Mouse (Mus musculus): Measurements from ENCODE around the gene Ost4.
A peak's percentile ranks its signal among the peaks of the same experiment; 100 is the strongest.

Ost4 gene

DNA sequence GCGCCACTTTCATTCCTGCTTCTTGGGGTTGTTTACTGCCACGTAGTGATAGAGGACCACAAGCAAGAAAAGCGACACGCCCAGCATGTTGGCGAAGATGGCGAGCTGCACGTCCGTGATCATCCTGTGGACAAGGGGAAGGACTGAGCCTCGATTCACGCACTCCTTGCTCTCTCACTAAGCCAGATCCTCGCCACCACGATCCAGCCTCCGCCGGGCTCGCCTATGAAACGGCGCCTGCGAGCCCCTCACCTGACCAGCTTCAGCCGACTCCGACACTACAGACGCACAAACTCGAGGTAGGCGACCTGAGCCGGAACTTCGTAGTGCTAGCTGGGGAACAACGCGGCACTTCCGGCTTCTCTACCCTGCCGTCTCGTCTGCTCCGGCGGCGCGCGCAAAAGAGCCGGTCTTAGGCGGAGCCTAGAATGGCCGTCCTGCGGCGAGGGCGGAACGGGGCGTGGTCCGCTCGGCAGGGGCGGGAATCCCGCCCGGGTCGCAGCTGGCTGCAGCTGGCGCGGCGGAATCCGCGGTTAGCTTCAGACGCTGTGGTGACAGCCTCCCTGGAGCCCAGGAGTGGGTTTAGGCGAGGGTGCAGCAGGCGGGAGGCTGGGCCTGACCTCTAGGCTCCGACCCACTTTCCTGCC, at the start of gene Ost4:
Gene Ost4, minus strand, starts transcription at position 376 of the 647 bp plus-strand sequence.
- peak; percentile 91 for DNase-seq (ENCODE audit: low read depth, low spot score)

DNA sequence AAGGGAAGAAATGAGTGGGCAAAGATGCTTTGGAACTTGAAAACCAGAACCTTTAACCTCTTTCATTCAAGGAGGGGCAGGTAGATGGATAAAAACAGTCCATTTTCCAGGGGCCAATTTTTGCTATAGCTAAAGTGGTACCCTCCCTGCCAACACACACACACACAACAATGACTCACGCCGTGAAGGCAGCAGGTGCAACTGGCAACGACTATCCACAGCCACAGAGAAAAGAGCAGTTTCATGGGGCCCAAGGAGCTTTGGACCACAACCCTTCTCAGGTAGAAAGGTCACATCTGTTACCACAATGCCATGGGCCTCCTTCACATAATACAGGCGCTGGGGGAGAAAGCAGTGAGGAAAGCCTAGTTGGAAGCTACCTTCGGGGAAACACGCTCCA, 48.2 kb upstream of the Ost4 start:
- no peak for DNase-seq (ENCODE audit: low read depth, low spot score)

DNA sequence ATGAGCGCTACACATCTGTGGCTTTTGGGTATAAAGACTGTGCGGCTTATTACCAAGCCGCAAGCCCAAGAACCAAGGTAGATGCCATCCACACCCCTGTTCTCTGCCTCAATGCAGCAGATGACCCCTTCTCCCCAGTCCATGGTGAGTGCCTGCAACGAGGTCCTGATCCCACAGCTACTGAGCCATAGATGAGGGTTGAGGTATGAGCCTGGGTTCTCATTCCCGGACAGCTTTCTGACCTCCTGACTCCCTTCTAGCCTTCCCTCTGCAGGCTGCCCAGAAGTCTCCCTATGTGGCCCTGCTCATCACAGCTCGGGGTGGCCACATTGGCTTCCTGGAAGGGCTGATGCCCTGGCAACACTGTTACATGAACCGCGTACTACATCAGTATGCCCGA, 47.0 kb upstream of the Ost4 start:
- DNase-seq (ENCODE audit: low read depth, low spot score), result no peak

DNA sequence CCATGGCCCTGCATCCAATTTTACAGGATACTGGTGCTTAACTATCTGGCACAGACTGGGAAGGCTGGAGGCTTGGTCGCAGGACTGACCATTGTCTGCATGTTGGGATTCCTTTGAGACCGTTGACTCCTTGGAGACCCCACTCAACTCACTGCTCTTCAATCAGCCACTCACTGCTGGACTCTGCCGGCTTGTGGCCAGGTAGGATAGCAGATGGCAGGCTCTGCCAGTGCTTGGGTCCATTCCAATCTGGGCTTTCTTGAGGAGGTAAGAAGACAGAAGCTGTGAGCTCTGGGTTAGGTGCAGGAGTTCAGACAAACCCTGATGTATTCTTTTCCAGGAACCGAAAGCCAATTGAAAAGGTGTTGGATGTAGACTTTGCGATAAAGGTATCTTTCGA, 46.5 kb upstream of the Ost4 start:
- DNase-seq (ENCODE audit: low read depth, low spot score), result no peak

DNA sequence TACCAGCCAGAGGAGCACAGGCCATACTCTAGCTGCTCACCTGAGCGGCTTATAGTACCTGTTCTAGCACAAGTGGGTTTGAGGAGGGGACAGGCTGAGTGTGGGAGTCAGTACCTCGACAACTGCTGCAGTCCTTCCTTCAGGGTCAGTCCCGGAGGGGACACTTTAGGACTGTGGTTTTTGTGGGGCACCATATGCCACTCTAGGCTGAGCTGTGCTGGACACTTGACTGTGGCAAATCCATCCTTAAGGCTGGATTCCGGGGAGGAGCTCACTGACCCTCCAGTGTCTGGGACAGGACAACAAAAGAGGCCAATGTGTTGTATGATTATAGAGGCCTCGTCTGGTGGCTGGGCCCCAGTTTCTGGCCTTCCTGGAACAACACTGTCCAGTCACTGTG, 45.0 kb upstream of the Ost4 start:
- DNase-seq (ENCODE audit: low read depth, low spot score), result no peak

DNA sequence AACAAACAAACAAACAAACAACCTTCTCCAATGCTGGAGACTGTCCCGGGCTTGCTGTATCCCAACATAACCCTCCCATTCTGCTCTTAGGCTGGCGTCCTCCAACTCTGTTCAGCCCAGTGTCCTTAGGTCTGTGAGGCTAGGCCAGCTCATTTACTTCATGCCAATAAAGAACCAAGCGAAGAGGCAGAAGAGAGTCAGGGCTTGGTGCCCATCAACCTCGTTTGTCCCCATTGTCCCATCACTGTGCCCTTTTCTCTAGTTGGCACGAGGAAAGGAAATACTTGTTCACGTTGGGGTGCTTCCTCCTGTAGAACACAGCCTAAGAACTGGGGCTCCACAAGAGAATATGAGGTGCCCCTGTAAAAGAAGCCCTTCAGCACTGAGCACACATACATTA, 44.1 kb upstream of the Ost4 start:
- DNase-seq (ENCODE audit: low read depth, low spot score), result no peak

DNA sequence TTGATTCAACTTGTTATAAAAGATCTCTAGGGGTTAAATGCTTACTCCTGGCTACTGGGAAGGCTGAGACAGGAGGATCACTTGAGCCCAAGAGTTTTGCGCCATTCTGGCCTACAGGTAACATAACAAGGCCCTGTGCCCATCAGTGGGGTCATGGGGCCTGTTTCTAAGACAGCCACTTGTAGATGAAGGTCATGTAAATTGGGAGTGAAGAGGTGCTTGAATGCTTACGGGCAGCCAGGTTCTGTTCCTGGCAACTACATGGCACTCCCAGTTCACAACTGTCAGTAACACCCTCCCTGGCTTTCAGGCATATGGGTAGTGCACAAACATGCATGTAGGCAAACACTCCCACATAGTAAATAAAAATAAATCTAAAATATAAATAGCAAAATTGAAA, 43.3 kb upstream of the Ost4 start:
- no peak for DNase-seq (ENCODE audit: low read depth, low spot score)

DNA sequence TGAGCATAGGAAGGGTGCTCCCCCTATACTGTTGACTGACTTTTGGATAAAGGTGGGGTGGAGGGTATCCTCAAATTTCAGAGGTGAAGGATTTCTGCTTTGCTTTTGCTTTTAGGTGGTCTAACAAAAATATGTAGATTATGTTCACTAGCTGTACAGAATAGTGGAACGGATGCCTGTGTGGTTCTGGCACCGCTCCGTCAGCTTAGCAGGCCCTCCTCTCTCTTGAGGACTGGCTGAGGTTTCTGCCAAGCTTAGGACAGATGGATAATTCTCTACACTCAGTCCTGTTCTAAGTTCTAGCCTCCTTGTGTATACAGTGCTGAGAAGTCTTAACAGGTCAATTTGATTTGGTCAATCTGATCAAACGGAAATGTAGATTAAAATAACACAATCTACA, 42.9 kb upstream of the Ost4 start:
- DNase-seq (ENCODE audit: low read depth, low spot score), result no peak

DNA sequence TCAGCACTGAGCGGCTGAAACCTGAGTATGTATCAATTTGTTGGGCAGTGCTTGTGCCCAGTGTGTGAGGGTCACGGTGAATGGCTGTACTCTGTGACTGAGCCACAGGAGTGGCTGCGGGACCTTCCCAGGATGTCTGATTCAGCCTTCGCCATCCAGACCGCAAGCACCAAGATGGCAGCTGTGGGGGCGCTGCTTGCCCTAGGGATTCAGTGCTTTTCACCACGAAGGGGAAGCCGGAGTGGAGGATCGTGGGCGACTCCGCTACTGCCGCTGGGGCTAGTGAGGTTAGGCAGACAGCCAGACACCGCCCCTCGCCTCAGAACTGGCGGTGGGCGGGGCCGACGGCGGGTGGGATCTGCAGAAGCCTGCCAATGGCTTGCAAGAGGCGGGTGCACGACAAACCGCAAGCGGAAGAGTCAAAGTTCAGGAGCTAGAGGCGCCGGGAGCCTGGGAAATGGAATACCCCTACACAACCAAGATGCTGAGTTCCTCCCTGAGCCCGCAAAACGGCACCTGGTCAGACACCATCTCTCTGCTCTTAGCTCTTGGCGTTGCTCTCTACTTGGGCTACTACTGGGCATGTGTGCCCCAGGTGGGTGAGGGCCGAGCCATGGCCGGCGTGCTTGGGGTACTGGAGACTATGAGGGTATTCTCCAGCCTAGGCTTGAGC, 42.2 kb upstream of the Ost4 start:
- peak; percentile 66 for DNase-seq (ENCODE audit: low read depth, low spot score)

DNA sequence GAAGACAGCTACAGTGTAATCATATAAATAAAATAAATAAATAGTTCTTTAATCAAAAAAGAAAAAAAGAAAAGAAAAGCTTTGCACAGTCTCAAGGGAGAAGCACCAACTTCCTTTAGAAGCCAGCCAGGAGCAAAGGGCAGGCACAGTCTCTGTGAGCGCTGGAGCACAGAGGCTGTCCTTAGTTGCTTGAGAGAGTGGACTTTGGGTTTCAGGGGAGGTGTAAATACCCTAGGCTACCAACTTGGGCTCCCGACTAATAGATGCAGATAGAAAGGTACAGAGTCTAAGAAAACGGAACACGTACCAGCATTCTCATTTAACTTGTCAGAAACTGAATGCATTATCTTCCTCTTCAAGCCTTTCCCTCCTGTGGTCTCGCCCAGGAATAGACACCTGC, 41.0 kb upstream of the Ost4 start:
- no peak for DNase-seq (ENCODE audit: low read depth, low spot score)

DNA sequence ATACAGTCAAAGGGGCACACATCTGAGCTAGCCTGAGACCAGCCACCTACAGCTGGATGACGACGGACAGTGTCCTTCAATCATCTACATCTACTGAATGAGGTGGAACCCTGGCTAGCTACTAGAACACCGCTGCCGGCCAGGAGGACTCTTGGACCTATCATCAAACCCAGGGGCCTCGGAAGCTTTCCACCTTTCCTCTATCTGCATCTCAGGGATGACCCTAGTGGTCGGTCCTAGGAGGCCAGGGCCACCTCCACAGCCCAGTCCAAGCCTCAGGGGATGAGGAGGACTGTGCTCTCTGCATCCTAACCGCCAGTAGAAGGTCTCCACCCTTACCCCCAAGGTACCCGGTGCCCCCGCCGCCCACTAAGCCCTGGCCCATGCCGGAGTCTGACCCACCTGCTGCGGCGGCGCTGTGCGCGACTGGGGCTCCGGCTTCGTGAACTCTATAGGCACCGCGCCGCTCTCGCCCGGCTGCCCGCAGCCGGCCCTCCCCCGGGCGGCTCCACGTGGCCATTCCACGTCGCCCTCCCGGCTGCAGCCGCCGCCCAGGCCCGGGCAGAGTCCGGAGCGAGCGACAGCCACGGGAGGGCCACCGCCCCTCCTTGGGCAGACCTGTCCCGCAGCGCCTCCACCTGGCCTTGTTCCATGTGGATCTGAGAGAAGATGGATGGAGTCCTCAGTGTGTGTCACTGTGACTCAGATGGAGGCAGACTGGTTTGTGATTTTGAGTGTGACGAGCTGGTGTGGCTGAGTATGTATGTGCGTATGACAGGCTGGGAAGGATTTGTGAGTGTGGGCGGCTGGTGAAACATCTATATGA, 37.6 kb upstream of the Ost4 start, which contains the start of gene Cgref1:
Gene Cgref1, minus strand, starts transcription at position 636 of the 826 bp plus-strand sequence.
- peak; percentile 52 for DNase-seq (ENCODE audit: low read depth, low spot score)

DNA sequence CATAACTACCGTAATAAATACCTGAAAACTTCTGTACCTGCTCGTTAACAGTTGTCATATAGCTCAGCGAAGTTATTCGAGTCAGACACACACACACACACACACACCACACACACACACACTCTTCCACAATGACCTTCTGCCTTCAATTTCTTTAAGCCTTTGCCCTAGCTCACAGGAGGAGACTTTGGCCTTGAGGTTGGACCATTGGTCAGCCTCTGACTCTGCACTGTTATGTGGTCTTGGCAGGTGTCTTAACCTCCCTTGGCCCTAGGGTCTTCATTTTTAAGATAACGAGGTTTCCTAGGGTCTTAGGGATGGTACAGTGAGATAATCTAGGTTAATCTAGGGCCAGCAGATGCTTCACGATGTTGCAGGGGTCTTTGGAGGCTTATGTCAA, 36.8 kb upstream of the Ost4 start:
- DNase-seq (ENCODE audit: low read depth, low spot score), result no peak

DNA sequence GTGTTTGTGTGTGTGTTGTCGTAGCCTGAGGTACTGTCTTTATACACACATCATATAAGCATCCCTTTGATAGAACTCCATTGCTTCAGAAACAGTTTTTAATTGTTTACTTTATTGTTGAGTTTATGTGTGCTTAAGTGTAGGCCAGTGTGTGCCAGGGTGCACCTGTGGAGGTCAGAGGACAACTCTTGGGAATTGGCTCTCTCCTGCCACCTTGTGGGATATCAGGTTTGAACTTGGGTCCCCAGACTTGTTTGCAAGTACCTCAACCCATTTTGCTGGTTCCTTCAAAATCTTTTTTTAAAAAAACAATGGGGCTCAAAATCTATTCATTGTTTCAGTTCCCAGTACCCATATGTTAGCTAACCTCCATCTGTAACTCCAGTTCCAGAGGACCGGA, 35.4 kb upstream of the Ost4 start:
- no peak for DNase-seq (ENCODE audit: low read depth, low spot score)

DNA sequence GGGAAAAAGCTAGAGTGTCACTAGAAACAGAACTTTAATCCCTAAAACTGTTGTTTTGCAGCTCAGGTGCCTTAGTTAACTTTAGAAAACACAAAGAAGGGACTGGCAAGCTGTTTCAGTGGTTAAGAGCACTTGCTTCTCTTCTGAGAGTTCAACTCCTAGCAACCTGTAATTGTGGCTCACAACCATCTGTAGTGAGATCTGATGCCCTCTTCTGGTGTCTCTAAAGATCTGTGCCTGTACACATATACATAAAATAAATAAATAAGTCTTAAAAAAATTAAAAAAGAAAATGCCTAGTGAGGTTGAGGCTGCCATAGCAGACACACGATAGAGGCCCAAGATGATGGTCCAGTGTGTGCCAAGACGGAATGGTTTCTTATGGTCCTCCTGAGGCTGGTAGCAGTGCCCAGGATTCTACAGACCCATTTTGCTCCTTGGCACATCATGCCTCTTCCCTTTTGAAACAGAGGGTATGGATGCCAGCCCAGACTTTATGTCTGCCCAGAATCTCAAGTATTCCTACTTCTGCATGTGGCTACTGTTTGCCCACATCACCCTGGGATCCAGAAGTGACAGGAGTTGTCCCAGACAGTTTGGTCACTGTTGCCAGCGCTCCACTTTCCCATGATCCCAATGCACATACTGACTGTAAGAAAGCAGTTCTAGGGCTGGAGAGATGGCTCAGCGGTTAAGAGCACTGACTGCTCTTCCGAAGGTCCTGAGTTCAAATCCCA, 27.3 kb upstream of the Ost4 start:
- DNase-seq (ENCODE audit: low read depth, low spot score), result no peak

DNA sequence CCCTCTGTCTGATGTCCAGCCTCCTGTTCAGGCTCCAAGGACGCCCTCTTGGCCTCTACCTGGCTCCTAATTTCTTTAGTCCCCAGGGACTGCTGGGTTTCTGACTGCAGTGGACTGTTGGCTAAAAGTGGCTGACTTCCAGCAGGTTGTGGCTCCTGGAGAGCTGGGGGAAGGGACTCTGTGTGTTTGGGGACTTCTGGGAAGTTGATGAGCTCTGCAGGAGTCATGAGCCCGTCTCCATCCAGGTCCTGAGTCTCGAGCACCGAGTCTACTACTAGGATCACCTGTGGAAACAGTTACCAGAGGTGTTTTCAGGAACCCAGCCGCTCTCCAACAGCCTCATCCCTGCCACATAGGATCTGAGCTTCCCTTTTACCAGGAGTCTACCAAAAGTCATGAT, 26.1 kb upstream of the Ost4 start:
- no peak for DNase-seq (ENCODE audit: low read depth, low spot score)

DNA sequence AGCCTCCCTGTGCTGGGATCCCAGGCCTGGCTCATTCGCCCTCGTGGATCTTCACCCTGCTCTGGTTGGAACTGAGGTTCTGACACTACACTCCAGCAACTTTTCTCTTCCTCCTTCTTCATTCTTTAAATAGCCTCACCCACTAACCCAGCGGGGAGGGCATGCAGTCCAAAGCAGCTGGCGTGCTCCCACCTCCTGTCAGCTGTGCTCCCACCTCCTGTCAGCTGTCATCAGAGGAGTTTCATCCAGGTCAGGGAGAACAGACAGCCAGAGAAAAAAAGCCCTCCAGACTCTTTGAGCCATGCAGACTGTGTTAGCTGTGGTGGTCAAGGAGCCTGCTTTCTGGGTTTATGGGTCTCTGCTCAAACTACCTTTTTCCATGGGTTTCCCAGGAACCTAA, 23.8 kb upstream of the Ost4 start:
- no peak for DNase-seq (ENCODE audit: low read depth, low spot score)

DNA sequence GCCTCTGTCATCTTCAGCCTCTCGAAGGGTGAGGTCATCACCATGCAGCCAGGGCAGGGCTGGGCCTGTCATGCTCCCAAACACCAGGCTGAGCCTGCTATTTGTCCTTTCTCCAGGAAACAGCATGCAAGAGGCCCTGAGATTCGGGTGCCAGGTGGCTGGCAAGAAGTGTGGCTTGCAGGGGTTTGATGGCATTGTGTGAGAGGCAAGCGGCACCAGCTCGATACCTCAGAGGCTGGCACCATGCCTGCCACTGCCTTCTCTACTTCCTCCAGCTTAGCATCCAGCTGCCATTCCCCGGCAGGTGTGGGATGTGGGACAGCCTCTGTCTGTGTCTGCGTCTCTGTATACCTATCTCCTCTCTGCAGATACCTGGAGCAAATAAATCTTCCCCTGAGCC, 23.3 kb upstream of the Ost4 start:
- DNase-seq (ENCODE audit: low read depth, low spot score), result no peak

DNA sequence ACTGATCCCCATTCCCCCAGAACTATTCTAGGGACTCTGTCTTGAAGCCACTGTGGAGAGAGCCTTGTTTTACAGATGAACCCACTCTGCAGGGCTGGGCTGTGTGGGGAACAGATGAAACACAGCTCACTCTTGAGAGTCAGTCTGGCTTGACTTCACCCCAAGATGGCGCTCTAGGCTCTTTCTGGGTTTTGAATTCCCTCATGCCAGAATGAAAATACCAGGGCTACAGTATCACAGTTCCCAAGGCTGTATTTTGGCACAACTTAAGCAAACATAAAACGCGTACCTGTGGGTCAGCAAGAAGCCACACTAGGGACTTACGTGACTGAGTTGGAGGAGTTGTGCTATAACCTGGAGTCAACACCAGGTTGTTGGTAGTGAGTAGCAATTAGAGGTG, 22.5 kb upstream of the Ost4 start:
- no peak for DNase-seq (ENCODE audit: low read depth, low spot score)

DNA sequence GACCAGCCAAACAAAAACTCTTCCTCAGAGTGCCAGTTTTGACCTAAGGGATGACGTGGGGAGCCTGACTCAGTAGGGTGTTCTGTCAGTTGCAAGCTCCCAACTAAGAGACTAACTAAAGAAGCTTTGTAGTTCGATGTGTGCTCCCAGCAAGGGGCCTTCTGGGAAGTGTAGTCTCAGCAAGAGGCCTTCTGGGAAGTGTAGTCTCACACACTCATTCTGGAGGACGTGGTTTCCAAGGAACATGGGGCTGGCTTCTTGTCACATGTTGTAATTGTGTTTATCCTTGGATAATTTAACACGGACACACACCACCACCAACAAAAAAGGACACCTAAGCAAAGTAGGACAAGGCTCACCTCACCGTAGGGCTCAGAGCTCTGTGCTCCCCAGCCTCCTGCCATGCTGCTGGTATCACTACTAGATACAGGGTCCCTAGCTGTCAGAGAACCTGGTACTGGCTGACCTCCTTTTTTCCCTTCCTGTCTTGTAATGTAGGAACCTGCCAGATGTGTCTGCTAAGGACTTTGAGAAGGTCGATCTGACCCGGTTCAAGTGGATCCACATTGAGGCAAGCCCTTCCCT, 20.4 kb upstream of the Ost4 start:
- DNase-seq (ENCODE audit: low read depth, low spot score), result no peak

DNA sequence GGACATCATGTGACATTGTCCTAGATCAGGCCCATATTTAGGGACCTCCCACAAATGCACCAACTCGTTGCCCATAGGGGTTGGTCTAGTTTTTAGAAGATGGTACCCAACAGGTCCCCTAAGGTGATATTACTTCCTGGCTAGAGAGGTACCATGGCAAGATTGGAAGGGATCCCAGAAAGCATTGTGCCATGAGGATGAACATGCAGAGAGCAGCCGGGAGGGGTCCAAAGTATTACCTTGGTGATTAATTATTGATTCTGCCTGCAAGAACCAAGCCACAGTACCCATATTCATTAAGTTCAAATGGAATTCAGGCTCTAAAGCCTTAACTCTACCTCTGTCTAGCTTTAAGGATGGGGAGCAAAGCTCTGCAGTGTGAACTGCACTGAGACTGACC, 18.5 kb upstream of the Ost4 start:
- no peak for DNase-seq (ENCODE audit: low read depth, low spot score)

DNA sequence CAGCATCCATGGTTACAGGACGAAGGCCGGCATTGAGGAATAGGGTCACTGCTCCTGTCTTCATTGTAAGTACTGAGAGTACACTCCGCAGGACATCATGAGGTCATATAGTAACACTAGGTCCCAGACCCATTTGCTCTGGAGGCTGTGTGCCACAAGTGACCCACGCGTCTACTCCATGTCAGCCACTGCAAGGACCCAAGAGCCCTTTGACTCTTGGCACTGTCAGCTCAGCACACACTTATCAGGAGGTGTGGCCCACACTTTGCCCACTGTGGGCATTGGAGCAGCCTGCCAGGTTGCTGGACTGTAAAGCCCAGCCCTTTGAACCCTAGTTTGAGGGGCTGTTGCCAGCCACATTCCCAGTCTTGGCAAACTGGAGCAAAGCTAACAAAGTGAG, 17.6 kb upstream of the Ost4 start:
- DNase-seq (ENCODE audit: low read depth, low spot score), result no peak

DNA sequence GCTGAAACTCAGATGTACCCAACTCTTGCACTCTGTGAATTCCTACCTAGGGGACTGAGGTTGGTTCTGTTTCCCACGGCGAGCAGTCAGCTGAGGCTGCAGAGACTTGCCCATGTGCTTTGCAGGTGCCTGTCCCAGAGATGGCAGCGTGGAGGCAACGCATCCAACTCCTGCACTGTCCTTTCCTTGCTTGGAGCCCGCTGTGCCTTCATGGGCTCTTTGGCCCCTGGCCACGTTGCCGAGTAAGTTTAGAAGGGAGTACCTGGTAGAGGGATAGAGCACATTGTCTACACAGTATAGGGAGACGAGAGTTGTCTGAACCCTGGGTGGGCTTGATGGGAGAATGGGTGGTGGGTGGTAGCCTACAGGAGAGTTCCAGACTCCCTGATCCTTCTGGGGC, 17.0 kb upstream of the Ost4 start:
- DNase-seq (ENCODE audit: low read depth, low spot score), result no peak
